Mouse (Mus musculus): ENCODE results near the gene Ttc9b. TPM values are rescaled to one million over a fixed set of nuclear protein-coding genes. Genes with fewer than 3 reads are reported as not detected.

Gene Ttc9b
- polyA plus RNA-seq (2021): 0.12 TPM

DNA sequence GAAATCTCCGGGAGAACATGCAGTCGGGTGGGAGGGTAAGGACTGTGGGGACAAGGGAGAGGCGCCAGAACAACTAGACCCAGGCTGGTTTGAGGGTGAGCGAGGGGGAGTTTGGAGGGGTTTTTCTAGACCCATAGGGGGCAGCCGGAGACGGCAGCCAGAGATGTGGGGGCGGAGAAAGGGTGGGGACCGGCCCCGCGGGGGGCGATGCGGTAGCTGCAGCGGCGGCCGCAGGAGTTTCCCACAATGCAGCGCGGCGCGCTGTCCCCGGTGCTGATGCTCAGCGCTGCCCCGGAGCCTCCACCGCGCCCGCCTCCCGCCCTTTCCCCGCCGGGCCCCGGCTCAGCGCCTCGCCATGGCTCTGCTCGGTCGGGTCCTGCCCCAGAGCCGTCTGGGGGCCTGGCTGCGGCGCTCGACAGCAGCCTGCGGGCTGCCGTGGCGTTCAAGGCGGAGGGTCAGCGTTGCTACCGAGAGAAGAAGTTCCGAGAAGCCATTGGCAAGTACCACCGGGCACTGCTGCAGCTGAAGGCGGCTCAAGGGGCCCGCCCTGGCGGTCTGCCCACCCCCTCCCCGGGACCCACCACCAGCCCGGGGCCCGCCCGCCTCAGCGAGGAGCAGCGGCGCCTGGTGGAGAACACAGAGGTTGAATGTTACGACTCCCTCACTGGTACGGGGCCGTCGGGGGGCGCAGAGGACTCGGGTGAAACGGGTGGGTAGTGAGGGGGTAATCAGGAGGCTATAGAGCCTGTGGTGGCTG, at the start of gene Ttc9b:
Ttc9b (plus strand) TSS at position 235 of the 757 bp plus-strand sequence.
- ATAC-seq (no peak), DNase-seq (ENCODE audit: low read depth, low spot score) (no peak)
- TF ChIP-seq CTCF (IDR thresholded peaks at IDR 0.05): no peak
- CTCF ChIA-PET: interaction anchor here (1.1 to 1.3 kb wide), 4 partner anchors 10 to 45 kb away, joined by 3 read pairs; partner anchors contain the start of gene Zfp607b
- H3K27me3 ChIP-seq: peaks cover 11% of the 10 kb centered on the region
- in situ Hi-C loops (cut with MboI; ENCODE audit: low pct_unique_long_range_greater_than_20kb): loop anchor here (5.0 to 10.0 kb wide), 2 partner anchors 33 to 71 kb away; partner anchors contain the start of gene Zfp607b
- POLR2A ChIA-PET: no interaction called here

DNA sequence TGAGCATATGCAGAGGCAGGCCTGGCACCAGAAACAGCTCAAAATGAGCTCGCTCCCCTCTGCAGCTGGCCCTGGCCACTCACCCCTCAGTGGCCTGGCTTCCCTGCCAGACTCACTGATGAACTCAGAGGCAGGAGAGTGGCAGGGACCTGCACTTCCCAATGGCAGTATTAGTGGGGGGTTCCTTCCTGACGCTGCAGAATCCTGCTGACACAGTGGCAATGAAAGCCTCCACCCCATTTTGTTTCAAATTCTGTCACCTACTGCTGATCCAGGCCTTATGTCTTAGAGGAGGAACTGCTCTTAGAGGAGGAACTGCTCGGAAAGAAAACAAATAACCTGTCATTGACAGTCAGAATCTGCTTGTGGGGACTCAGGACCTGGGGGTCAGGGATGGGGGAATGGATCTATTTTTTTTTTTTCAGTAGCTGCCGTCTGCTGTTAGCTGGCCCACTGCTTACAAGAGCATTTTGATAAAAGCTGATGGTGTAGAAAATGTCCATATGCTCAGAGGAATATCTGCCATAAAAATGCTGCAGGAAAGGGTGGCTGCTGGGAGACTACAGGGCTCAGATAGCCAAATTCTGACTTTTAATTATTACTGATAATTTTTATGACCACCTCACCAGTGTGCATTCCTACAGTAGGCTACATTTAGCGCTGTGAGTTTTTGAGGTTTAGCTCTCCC, 48.9 kb upstream of the Ttc9b start:
- in situ Hi-C loops (cut with MboI; ENCODE audit: low pct_unique_long_range_greater_than_20kb): no loop called here
- no peaks in the 10 kb centered on the region for H3K27me3 ChIP-seq
- no peak for TF ChIP-seq CTCF (IDR thresholded peaks at IDR 0.05)
- CTCF ChIA-PET: interaction anchor here (0.9 to 2.2 kb wide), 3 partner anchors 10 to 40 kb away, joined by 4 to 7 read pairs (median 4); no protein-coding TSS in a partner anchor
- POLR2A ChIA-PET: interaction anchor here (1.7 kb wide), 1 partner anchor 12 kb away, joined by 3 read pairs; no protein-coding TSS in a partner anchor
- ATAC-seq: no peak
- no peak for DNase-seq (ENCODE audit: low read depth, low spot score)

- ChIA-PET POLR2A (no interaction called here), CTCF (interaction anchor here (1.2 to 1.9 kb wide), 2 partner anchors 16 to 18 kb away, joined by 4 to 6 read pairs; no protein-coding TSS in a partner anchor)
- ATAC-seq: no peak
- in situ Hi-C loops (cut with MboI; ENCODE audit: low pct_unique_long_range_greater_than_20kb): no loop called here
- TF ChIP-seq CTCF (IDR thresholded peaks at IDR 0.05): no peak
- no peaks in the 10 kb centered on the region for H3K27me3 ChIP-seq
- DNase-seq (ENCODE audit: low read depth, low spot score): no peak
Measured at GRCm38 (mm10) chr7:27605499-27606285, 48.0 kb upstream of the Ttc9b start.

DNA sequence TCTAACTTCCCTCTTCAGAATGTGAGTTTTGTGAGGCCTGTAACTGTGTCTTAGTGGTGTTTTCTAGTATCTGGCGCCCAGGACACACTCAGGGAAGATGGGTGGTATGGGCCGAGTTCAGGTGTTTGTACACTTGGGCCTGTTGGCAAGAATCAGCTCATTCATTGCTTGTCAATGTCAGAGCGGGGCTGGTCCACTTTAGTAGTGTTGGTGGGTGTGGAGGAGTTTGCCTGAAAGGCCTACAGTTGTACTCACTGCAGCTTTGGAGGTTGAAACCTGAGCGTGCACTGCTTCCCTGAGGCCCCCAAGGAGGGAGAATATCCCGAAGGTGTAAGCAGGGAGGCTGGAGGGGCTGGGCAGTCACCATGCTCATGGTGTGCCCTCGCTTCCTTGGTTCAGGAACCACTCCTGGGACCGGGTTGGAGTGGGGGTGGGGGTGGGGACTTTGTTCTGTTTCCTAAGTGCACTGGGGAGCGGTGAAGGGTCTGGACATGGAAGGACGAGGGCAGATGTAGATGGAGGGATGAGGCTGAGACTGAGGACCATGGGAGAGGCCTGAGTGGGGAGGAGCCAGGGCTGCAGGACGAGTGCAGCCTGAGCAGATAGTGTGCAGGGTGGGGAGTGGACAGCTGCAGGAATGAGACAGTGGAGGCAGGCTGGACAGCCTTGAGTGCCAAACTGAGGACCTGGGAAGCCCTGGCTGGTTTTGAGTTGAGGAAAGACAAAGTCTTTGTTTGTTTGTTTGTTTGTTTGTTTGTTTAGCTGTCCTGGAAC, 47.0 kb upstream of the Ttc9b start:
- ChIA-PET POLR2A (interaction anchor here (0.5 to 0.7 kb wide), 2 partner anchors 77 to 555 kb away, joined by 4 to 5 read pairs; no protein-coding TSS in a partner anchor), CTCF (interaction anchor here (1.0 to 1.9 kb wide), 3 partner anchors 9 to 19 kb away, joined by 3 to 6 read pairs (median 3); no protein-coding TSS in a partner anchor)
- no peak for TF ChIP-seq CTCF (IDR thresholded peaks at IDR 0.05)
- in situ Hi-C loops (cut with MboI; ENCODE audit: low pct_unique_long_range_greater_than_20kb): no loop called here
- no peaks in the 10 kb centered on the region for H3K27me3 ChIP-seq
- DNase-seq (ENCODE audit: low read depth, low spot score) (no peak), ATAC-seq (no peak)

GRCm38 (mm10) chr7:27607580-27607979, 46.1 kb upstream of the Ttc9b start:
- in situ Hi-C loops (cut with MboI; ENCODE audit: low pct_unique_long_range_greater_than_20kb): no loop called here
- CTCF ChIA-PET: interaction anchor here (1.0 to 1.6 kb wide), 3 partner anchors 10 to 26 kb away, joined by 3 to 4 read pairs (median 3); no protein-coding TSS in a partner anchor
- no peak for TF ChIP-seq CTCF (IDR thresholded peaks at IDR 0.05)
- H3K27me3 ChIP-seq: no peaks in the 10 kb centered on the region
- ATAC-seq (peak; percentile 58), DNase-seq (ENCODE audit: low read depth, low spot score) (no peak)
- POLR2A ChIA-PET: interaction anchor here (0.5 to 0.8 kb wide), 3 partner anchors 16 to 76 kb away, joined by 3 to 4 read pairs (median 4); partner anchors contain the start of gene Akt2

- in situ Hi-C loops (cut with MboI; ENCODE audit: low pct_unique_long_range_greater_than_20kb): no loop called here
- no peak for DNase-seq (ENCODE audit: low read depth, low spot score)
- H3K27me3 ChIP-seq: no peaks in the 10 kb centered on the region
- no peak for TF ChIP-seq CTCF (IDR thresholded peaks at IDR 0.05)
- peak; percentile 18 for ATAC-seq
- ChIA-PET CTCF (interaction anchor here (1.5 to 1.6 kb wide), 2 partner anchors 11 to 26 kb away, joined by 3 to 4 read pairs; no protein-coding TSS in a partner anchor), POLR2A (interaction anchor here (0.8 to 1.0 kb wide), 3 partner anchors 9 to 22 kb away, joined by 3 to 4 read pairs (median 4); partner anchors contain the start of gene Akt2)
Measured at GRCm38 (mm10) chr7:27608130-27608529, 45.6 kb upstream of the Ttc9b start.

DNA sequence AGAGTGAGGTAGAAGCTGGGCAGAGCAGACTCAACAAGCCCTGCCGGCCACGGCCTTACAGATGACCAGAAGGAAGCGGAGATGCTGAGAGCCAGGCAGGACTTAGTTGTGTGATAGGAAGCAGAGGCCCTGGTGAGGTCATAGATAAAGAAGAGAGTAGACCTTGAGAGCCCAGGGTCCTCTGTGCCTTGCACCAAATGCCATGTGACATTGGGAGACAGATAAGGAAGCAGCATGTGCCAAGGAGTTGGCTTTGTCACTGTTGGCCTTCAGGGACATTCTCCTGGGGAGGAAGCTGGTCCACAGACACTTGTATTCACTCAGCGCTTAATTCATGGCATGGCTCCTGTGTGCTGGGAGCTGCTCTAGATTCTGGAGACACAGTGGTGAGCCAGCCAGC, 44.4 kb upstream of the Ttc9b start:
- DNase-seq (ENCODE audit: low read depth, low spot score) (no peak), ATAC-seq (no peak)
- POLR2A ChIA-PET: interaction anchor here (0.9 kb wide), 1 partner anchor 16 kb away, joined by 4 read pairs; no protein-coding TSS in a partner anchor
- no peak for TF ChIP-seq CTCF (IDR thresholded peaks at IDR 0.05)
- in situ Hi-C loops (cut with MboI; ENCODE audit: low pct_unique_long_range_greater_than_20kb): no loop called here
- H3K27me3 ChIP-seq: no peaks in the 10 kb centered on the region
- CTCF ChIA-PET: interaction anchor here (1.5 kb wide), 1 partner anchor 25 kb away, joined by 4 read pairs; no protein-coding TSS in a partner anchor

DNA sequence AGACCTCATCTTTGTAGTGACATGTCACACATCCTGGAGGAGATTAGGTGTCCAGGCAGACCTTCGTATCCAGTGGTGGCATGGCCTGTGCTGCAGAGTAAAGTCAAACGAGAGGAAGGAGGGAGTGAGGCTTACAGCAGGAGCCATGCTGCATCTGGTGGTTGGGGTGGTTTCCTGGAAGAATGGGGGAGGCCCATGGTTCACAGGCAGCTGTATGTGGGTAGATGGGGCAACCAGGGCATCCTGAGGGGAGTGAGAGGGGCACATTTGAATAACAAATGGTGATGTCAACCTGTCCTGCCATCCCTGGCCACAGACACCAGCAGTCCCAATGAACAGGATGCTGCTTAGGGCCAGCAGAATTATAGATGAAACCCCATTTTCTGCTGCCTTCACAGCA, 44.0 kb upstream of the Ttc9b start:
- no peak for TF ChIP-seq CTCF (IDR thresholded peaks at IDR 0.05)
- H3K27me3 ChIP-seq: no peaks in the 10 kb centered on the region
- DNase-seq (ENCODE audit: low read depth, low spot score) (no peak), ATAC-seq (no peak)
- CTCF ChIA-PET: no interaction called here
- POLR2A ChIA-PET: no interaction called here
- in situ Hi-C loops (cut with MboI; ENCODE audit: low pct_unique_long_range_greater_than_20kb): no loop called here

DNA sequence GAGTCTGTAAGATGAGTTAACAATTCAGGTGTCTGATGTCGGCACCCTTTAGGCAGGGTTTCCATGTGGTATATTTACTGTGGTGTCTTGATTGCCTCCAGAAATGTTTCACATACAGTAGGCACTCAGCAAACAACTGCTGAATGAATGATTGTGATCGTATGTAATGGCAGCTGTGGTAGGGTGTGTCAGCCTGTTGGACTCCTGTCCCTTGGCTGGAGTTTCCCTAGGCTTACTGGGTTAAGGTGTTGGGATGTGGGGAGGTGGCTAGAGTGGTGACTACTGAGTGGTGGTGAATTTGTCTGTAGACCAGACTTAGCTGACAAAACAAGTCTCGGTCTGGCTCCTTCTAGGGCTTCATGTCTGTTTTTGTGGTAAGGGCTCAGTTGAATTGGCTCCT, 43.3 kb upstream of the Ttc9b start:
- no peak for DNase-seq (ENCODE audit: low read depth, low spot score)
- H3K27me3 ChIP-seq: no peaks in the 10 kb centered on the region
- ChIA-PET CTCF (no interaction called here), POLR2A (no interaction called here)
- no peak for ATAC-seq
- TF ChIP-seq CTCF (IDR thresholded peaks at IDR 0.05): no peak
- in situ Hi-C loops (cut with MboI; ENCODE audit: low pct_unique_long_range_greater_than_20kb): no loop called here
